Mouse (Mus musculus) bone marrow macrophage, adult 2 months (primary cell): ENCODE measurements around the gene Klri1. TPM values are rescaled to one million over a fixed set of nuclear protein-coding genes. Genes with fewer than 3 reads are reported as not detected.
"Not testable (repeated sequence)": the region's sequence is repeated elsewhere in the genome, so short reads cannot be mapped to it uniquely, and the experiment has no call there.

ENCODE experiments used
- H3K27ac ChIP-seq: 2 replicates; pipeline ENCODE4 v1.5.1; 2012; ENCODE audit warnings: low read depth, low read length; ENCODE audit not compliant: insufficient read depth
- H3K4me1 ChIP-seq: 2 replicates; pipeline ENCODE4 v1.6.1; 2012; ENCODE audit warnings: low read length; ENCODE audit not compliant: control insufficient read depth, insufficient read depth
- H3K4me3 ChIP-seq: 2 replicates; pipeline ENCODE4 v1.5.1; 2012; ENCODE audit warnings: mild to moderate bottlenecking, low read length, moderate library complexity; ENCODE audit not compliant: insufficient read depth
- CTCF ChIP-seq: IDR thresholded peaks from 2 replicates; pipeline ENCODE4 v1.5.1; 2012; ENCODE audit warnings: low read depth, mild to moderate bottlenecking, low read length, moderate library complexity
- POLR2A ChIP-seq: IDR thresholded peaks from 2 replicates; pipeline ENCODE4 v1.6.1; 2012; ENCODE audit warnings: mild to moderate bottlenecking, low read depth, low read length, borderline replicate concordance
- polyA plus RNA-seq: library from polyadenylated mRNA; stranded (reverse); fragments of >200 nt; gene quantifications from 2 replicates; pipeline ENCODE4 v1.2.4, GENCODE M21; 2012; ENCODE audit not compliant: missing spikeins, insufficient read depth, insufficient read length

Klri1 gene
- not detected in 2 replicates for polyA plus RNA-seq

- no peak within 1 kb of the TSS for H3K27ac ChIP-seq
- TF ChIP-seq POLR2A (no peak), CTCF (no peak)
These were observed at the start of gene Klri1 for GRCm38 (mm10) chr6:129717032-129717431. Gene Klri1, minus strand, starts transcription at chr6:129717132.

GRCm38 (mm10) chr6:129747654-129748032, 30.7 kb upstream of the Klri1 start:
- no peak overlapping the region for H3K27ac ChIP-seq
- TF ChIP-seq CTCF: no peak
- no peak for TF ChIP-seq POLR2A
- H3K4me3 ChIP-seq: no peak overlapping the region
- H3K4me1 ChIP-seq: no peaks in the 10 kb centered on the region

More at GRCm38 (mm10) chr6:129717032-129717431, at the start of gene Klri1:
- H3K4me1 ChIP-seq: peaks cover 23% of the 10 kb centered on the region
- H3K4me3 ChIP-seq: no peak within 1 kb of the TSS

- no peaks in the 10 kb centered on the region for H3K4me1 ChIP-seq
- H3K27ac ChIP-seq: no peak overlapping the region
- no peak overlapping the region for H3K4me3 ChIP-seq
- no peak for TF ChIP-seq POLR2A
- no peak for TF ChIP-seq CTCF
These were observed 30.2 kb upstream of the Klri1 start for GRCm38 (mm10) chr6:129747016-129747653.

GRCm38 (mm10) chr6:129746151-129746550, 29.2 kb upstream of the Klri1 start:
- H3K27ac ChIP-seq: no peak overlapping the region
- no peaks in the 10 kb centered on the region for H3K4me1 ChIP-seq
- no peak overlapping the region for H3K4me3 ChIP-seq
- TF ChIP-seq CTCF (no peak), POLR2A (no peak)

- H3K4me1 ChIP-seq: no peaks in the 10 kb centered on the region; the same call in 1 of the 2 replicates
- no peak within 1 kb of the TSS for H3K4me3 ChIP-seq
- no peak within 1 kb of the TSS for H3K27ac ChIP-seq
- TF ChIP-seq CTCF: no peak
- no peak for TF ChIP-seq POLR2A
These were observed 23.3 kb upstream of the Klri1 start, which contains the start of gene Klri2 for GRCm38 (mm10) chr6:129740069-129740721. Gene Klri2, minus strand, starts transcription at chr6:129740484.

GRCm38 (mm10) chr6:129736414-129736813, 19.5 kb upstream of the Klri1 start:
- no peak for TF ChIP-seq POLR2A
- TF ChIP-seq CTCF: no peak
- Histone ChIP-seq H3K4me3 (no peak overlapping the region), H3K4me1 (no peaks in the 10 kb centered on the region; the same call in 1 of the 2 replicates), H3K27ac (no peak overlapping the region)

GRCm38 (mm10) chr6:129727237-129727636, 10.3 kb upstream of the Klri1 start:
- no peak for TF ChIP-seq CTCF
- no peak for TF ChIP-seq POLR2A

GRCm38 (mm10) chr6:129721390-129721789, 4.5 kb upstream of the Klri1 start:
- Histone ChIP-seq H3K27ac (no peak overlapping the region), H3K4me3 (no peak overlapping the region), H3K4me1 (0 out of 2 replicates have a peak, but pooled peaks cover 3% of the 10 kb centered on the region)
- TF ChIP-seq CTCF (no peak), POLR2A (no peak)

More at GRCm38 (mm10) chr6:129727237-129727636, 10.3 kb upstream of the Klri1 start:
- Histone ChIP-seq H3K27ac (no peak overlapping the region), H3K4me3 (no peak overlapping the region), H3K4me1 (no peaks in the 10 kb centered on the region)

- 0 out of 2 replicates have a peak, but pooled peaks cover 4% of the 10 kb centered on the region for H3K4me1 ChIP-seq
- no peak overlapping the region for H3K4me3 ChIP-seq
- TF ChIP-seq POLR2A: no peak
- no peak for TF ChIP-seq CTCF
- no peak overlapping the region for H3K27ac ChIP-seq
These were observed 3.6 kb upstream of the Klri1 start for GRCm38 (mm10) chr6:129720487-129720886.

GRCm38 (mm10) chr6:129713566-129713965, 3.4 kb downstream of the Klri1 start:
- H3K4me3 ChIP-seq: peak overlapping the region; percentile 30
- H3K27ac ChIP-seq: peak overlapping the region; percentile 95
- TF ChIP-seq CTCF (no peak), POLR2A (no peak)
- peaks cover 23% of the 10 kb centered on the region for H3K4me1 ChIP-seq

GRCm38 (mm10) chr6:129691436-129691835, 25.5 kb downstream of the Klri1 start:
- not testable (repeated sequence) for H3K27ac ChIP-seq, H3K4me3 ChIP-seq, H3K4me1 ChIP-seq
